Mouse (Mus musculus) inflammation-experienced regulatory T-cells, adult 16 weeks (primary cell): ENCODE results near the gene Il21r. TPM values are rescaled to one million over a fixed set of nuclear protein-coding genes. Genes with fewer than 3 reads are reported as not detected.

Experiments
- polyA plus RNA-seq: library from polyadenylated mRNA; unstranded; fragments of 100-300 nt; shearing (Covaris generic); gene quantifications from one replicate; pipeline ENCODE4 v1.2.1, GENCODE M21; 2017

Il21r gene
- polyA plus RNA-seq, result 413 TPM

DNA sequence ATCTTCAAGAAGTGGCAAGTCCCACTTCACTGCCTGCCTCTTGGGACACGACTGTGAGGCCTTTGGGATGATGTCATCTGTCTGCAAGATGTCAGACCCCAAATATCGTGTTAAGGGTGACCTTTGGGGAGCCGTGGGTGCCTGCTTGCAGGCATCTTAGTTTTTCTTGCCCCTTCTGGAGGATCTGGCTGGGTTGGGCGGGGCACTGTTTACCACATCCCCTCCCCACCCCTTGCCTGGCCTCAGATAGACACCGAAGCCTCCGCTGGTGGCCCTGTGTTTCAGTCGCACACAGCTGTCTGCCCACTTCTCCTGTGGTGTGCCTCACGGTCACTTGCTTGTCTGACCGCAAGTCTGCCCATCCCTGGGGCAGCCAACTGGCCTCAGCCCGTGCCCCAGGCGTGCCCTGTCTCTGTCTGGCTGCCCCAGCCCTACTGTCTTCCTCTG, at the start of gene Il21r:
Gene Il21r, plus strand, starts transcription at position 245 of the 447 bp plus-strand sequence.

Other genes starting within 250 kb of the Il21r start
- 8.4 TPM for gene Kdm8, start 158.8 kb upstream of the Il21r start, polyA plus RNA-seq
- gene Nsmce1, start 111.8 kb upstream of the Il21r start, polyA plus RNA-seq, result 128 TPM
- 242 TPM for gene Il4ra, start 51.3 kb upstream of the Il21r start, polyA plus RNA-seq
- gene Gtf3c1, start 104.4 kb downstream of the Il21r start, polyA plus RNA-seq, result 67.5 TPM
- 10.9 TPM for gene D430042O09Rik, start 104.5 kb downstream of the Il21r start, polyA plus RNA-seq